31 mouse cellular contexts compared by ENCODE assay signal in genomic region chr2:80168103-80168502, GRCm38 (mm10). TPM values are rescaled to one million over a fixed set of nuclear protein-coding genes. Genes with fewer than 3 reads are reported as not detected.
DNase-seq lines count a peak whose midpoint lies in the region; ATAC-seq lines count a peak whose summit lies in the region.
"Had no signal": no experiment of that assay in that cellular context is flagged by ENCODE, and none has a peak within 500 bp of the region (broad histone marks: within the 10 kb centered on the region; RNA-seq: fewer than 3 reads in every experiment).

No protein-coding gene starts in this region.

- H3K27ac ChIP-seq in liver, embryonic 16.5 days (ENCODE audit: low read length): no peak overlapping the region
- no peak overlapping the region for H3K27ac ChIP-seq in midbrain, embryonic 16.5 days (ENCODE audit: low read length)
- H3K27ac ChIP-seq: embryonic facial prominence, embryonic 10.5 days; embryonic facial prominence, embryonic 13.5 days; forebrain, embryonic 12.5 days; heart, embryonic 15.5 days; hindbrain, embryonic 14.5 days; hindbrain, postnatal 0 days had no signal

- 63% methylated on average over 1 of the region's 1 CpGs for WGBS in liver, embryonic 16.5 days (ENCODE audit: insufficient replicate concordance)
- WGBS in midbrain, embryonic 16.5 days: 94% methylated on average over 1 of the region's 1 CpGs

- DNase-seq in liver: no peak
- DNase-seq in kidney, postnatal 14 days: no peak
- no peak for DNase-seq in MN1 (ENCODE audit: low spot score)
- DNase-seq: adrenal gland, adult 8-10 months; adrenal gland, postnatal 36 days; B cell, adult 2 months; cerebellum, adult 2 months; cerebellum, adult 9-11 months; cerebellum, postnatal 25 days; embryo, embryonic 11 days; gastrocnemius, postnatal 14 days; heart, adult 18-20 months; heart, postnatal 10 days; heart, postnatal 36 days had no signal

- no peaks in the 10 kb centered on the region for H3K9me3 ChIP-seq in liver, embryonic 16.5 days (replicated peaks; ENCODE audit: control insufficient read depth, low read length)
- no peaks in the 10 kb centered on the region for H3K9me3 ChIP-seq in midbrain, embryonic 16.5 days (replicated peaks; ENCODE audit: control insufficient read depth, low read length, poor library complexity, severe bottlenecking)
- H3K9me3 ChIP-seq: embryonic facial prominence, embryonic 10.5 days; embryonic facial prominence, embryonic 13.5 days; forebrain, embryonic 12.5 days; heart, embryonic 12.5 days; heart, embryonic 15.5 days had no signal

- no peaks in the 10 kb centered on the region for H3K27me3 ChIP-seq in liver, embryonic 16.5 days (ENCODE audit: control insufficient read depth, insufficient read depth, low read depth, low read length)
- H3K27me3 ChIP-seq in midbrain, embryonic 16.5 days (ENCODE audit: control insufficient read depth, insufficient read depth, low read depth, low read length): no peaks in the 10 kb centered on the region
- H3K27me3 ChIP-seq: embryonic facial prominence, embryonic 13.5 days; forebrain, embryonic 12.5 days had no signal

- ATAC-seq in liver, embryonic 16.5 days (ENCODE audit: low read depth): peak; percentile 50
- peak; percentile 62; the same call in 1 of the 2 replicates for ATAC-seq in common myeloid progenitor, adult 5-6 weeks (replicated peaks; ENCODE audit: low read depth, poor library complexity, severe bottlenecking)
- peak; percentile 98 for ATAC-seq in megakaryocyte, adult 5-6 weeks (ENCODE audit: poor library complexity, severe bottlenecking)
- peak; percentile 97 for ATAC-seq in neutrophil, adult 5-6 weeks (ENCODE audit: extremely low read depth, insufficient number of reproducible peaks, low FRiP score, poor library complexity, severe bottlenecking)
- no peak for ATAC-seq in midbrain, embryonic 16.5 days
- ATAC-seq: activated CD4-positive, CD25-positive, alpha-beta regulatory T cell, adult 4 months; forebrain, embryonic 16.5 days; hindbrain, postnatal 0 days; inflammation-experienced regulatory T-cells, adult 6 months had no signal

- no peaks in the 10 kb centered on the region for H3K36me3 ChIP-seq in liver, embryonic 16.5 days (ENCODE audit: control insufficient read depth, insufficient read depth)
- H3K36me3 ChIP-seq in midbrain, embryonic 16.5 days (ENCODE audit: control insufficient read depth, insufficient read depth, low read length): no peaks in the 10 kb centered on the region
- H3K36me3 ChIP-seq: embryonic facial prominence, embryonic 10.5 days; embryonic facial prominence, embryonic 13.5 days; forebrain, embryonic 12.5 days; heart, embryonic 12.5 days; heart, embryonic 15.5 days had no signal

- no peak overlapping the region for H3K4me2 ChIP-seq in liver, embryonic 16.5 days (ENCODE audit: low read depth, low read length)
- no peak overlapping the region for H3K4me2 ChIP-seq in midbrain, embryonic 16.5 days (ENCODE audit: low read length)
- H3K4me2 ChIP-seq: embryonic facial prominence, embryonic 13.5 days; forebrain, embryonic 12.5 days; heart, embryonic 12.5 days; heart, embryonic 15.5 days; hindbrain, embryonic 14.5 days had no signal

- H3K4me1 ChIP-seq in liver, embryonic 16.5 days (ENCODE audit: control insufficient read depth, low read depth, low read length): no peaks in the 10 kb centered on the region
- no peaks in the 10 kb centered on the region for H3K4me1 ChIP-seq in midbrain, embryonic 16.5 days (ENCODE audit: control insufficient read depth, insufficient read depth, low read length)
- H3K4me1 ChIP-seq: embryonic facial prominence, embryonic 10.5 days; embryonic facial prominence, embryonic 13.5 days; forebrain, embryonic 12.5 days had no signal

- no peak overlapping the region for H3K4me3 ChIP-seq in liver, embryonic 16.5 days (ENCODE audit: low read depth, low read length)
- H3K4me3 ChIP-seq in midbrain, embryonic 16.5 days (ENCODE audit: low read depth, low read length): no peak overlapping the region
- H3K4me3 ChIP-seq: embryonic facial prominence, embryonic 10.5 days; embryonic facial prominence, embryonic 13.5 days; erythroblast, embryonic 14.5 days; forebrain, embryonic 12.5 days; heart, embryonic 12.5 days; heart, embryonic 15.5 days had no signal

- H3K9ac ChIP-seq in liver, embryonic 16.5 days (ENCODE audit: low read depth, low read length): no peak overlapping the region
- no peak overlapping the region for H3K9ac ChIP-seq in midbrain, embryonic 16.5 days (ENCODE audit: low read depth, low read length)
- H3K9ac ChIP-seq: embryonic facial prominence, embryonic 13.5 days; forebrain, embryonic 12.5 days; heart, embryonic 12.5 days; heart, embryonic 15.5 days; hindbrain, embryonic 14.5 days had no signal

RNA-seq across cellular contexts. Expression of gene Pde1a, which starts 38.8 kb away (rescaled TPM):
- 3.1 and 3.3 TPM in 2 replicates for polyA plus RNA-seq in liver, embryonic 16.5 days (2015; fragmentation: Nextera tagmentation; extraction: Ambion mirVana)
- 0.68 TPM in 1 of 2 replicates, not detected in the other for total RNA-seq in common myeloid progenitor, adult 5-6 weeks (2017)
- 0.25 TPM in 1 of 2 replicates, not detected in the other for total RNA-seq in megakaryocyte, adult 5-6 weeks (2015)
- total RNA-seq in megakaryocyte, adult 5-6 weeks (2017): 0.15 TPM in 1 of 2 replicates, not detected in the other
- 0.12 and 0.25 TPM in 2 replicates for total RNA-seq in neutrophil, adult 5-6 weeks (2017)
- 9.0 and 10.1 TPM in 2 replicates for polyA plus RNA-seq in midbrain, embryonic 16.5 days (2015; fragmentation: Nextera tagmentation; extraction: Ambion mirVana)
- total RNA-seq: MEL had no signal
- polyA plus RNA-seq: activated CD4-positive, CD25-positive, alpha-beta regulatory T cell, adult 4 months; erythroblast, embryonic 14.5 days; inflammation-experienced regulatory T-cells, adult 6 months had no signal
